Mouse (Mus musculus) liver, adult 2 months (tissue): ENCODE results near the gene Stap2.

Experiments used
- CTCF ChIP-seq: fragments of 200-500 bp; IDR thresholded peaks from 2 replicates; pipeline ENCODE4 v1.5.1; 2011; ENCODE audit warnings: low read depth, low read length, control low read depth
- POLR2A ChIP-seq: fragments of 200-500 bp; IDR thresholded peaks from 2 replicates; pipeline ENCODE4 v1.6.1; 2011; ENCODE audit warnings: low read length, control low read depth; ENCODE audit not compliant: insufficient read depth; ENCODE audit errors: extremely low read depth

GRCm38 (mm10) chr17:55959946-55960740 is 45.2 kb downstream of the Stap2 start:
- no peak for TF ChIP-seq CTCF
- no peak for TF ChIP-seq POLR2A
